Mouse (Mus musculus): Measurements from ENCODE around the gene Atf6. TPM values are rescaled to one million over a fixed set of nuclear protein-coding genes. Genes with fewer than 3 reads are reported as not detected.

The Atf6 gene
- total and polyA plus RNA-seq, 2 experiments from 2014 or later, result 13.0 to 41.5 TPM

DNA sequence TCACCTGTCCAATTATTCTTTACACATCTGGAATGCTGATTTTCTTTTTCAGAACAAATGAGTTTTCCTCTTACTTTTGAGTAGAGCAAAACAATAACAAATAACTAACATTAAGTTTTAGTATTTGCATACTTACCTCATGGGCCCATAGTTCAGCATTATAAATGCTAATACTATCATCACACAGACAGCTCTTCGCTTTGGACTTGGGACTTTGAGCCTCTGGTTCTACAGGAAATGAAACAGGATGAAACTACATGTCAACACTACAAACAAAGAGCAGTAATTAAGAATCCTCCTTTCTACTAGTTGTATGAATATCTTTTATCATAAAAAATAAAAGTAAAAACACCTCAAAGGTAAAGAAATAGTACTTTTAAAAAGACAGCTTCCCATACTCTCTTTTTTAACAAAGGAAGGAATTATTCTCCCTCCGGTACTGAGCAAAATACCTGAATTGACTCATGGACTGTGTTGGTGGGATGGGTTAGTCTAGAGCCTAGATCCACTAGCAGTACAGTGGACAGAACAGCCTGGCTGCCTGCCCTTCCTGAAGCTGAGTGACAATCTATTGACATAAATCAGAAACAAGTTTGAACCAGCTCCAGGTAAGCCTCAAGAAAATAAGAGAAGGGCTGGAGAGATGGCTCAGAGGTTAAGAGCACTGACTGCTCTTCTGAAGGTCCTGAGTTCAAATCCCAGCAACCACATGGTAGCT, 52.1 kb downstream of the Atf6 start:
- no peak overlapping the region for H3K4me2 ChIP-seq (ENCODE audit: low read depth, low read length)
- H3K4me3 ChIP-seq (ENCODE audit: low read depth, low read length), result no peak overlapping the region
- no peak for DNase-seq (ENCODE audit: low spot score)
- H3K27me3 ChIP-seq (ENCODE audit: control insufficient read depth, insufficient read depth, low read length), result no peaks in the 10 kb centered on the region
- H3K4me1 ChIP-seq (ENCODE audit: control insufficient read depth, insufficient read depth), result no peaks in the 10 kb centered on the region
- TF ChIP-seq CTCF (IDR thresholded peaks at IDR 0.05; ENCODE audit: low read depth) (no peak), EP300 (IDR thresholded peaks at IDR 0.05; ENCODE audit: low read depth) (no peak)
- H3K9me3 ChIP-seq (replicated peaks; ENCODE audit: control insufficient read depth, low read length), result no peaks in the 10 kb centered on the region
- H3K9ac ChIP-seq (replicated peaks; ENCODE audit: low read depth, low read length), result no peak overlapping the region
- peaks cover 22% of the 10 kb centered on the region; the same call in 1 of the 2 replicates for H3K36me3 ChIP-seq (replicated peaks; ENCODE audit: control insufficient read depth, insufficient read depth, low read length)
- ATAC-seq (ENCODE audit: insufficient read depth, low read depth), result no peak
- H3K27ac ChIP-seq (ENCODE audit: low read depth), result no peak overlapping the region
- WGBS, result 93% methylated on average over 2 of the region's 2 CpGs

DNA sequence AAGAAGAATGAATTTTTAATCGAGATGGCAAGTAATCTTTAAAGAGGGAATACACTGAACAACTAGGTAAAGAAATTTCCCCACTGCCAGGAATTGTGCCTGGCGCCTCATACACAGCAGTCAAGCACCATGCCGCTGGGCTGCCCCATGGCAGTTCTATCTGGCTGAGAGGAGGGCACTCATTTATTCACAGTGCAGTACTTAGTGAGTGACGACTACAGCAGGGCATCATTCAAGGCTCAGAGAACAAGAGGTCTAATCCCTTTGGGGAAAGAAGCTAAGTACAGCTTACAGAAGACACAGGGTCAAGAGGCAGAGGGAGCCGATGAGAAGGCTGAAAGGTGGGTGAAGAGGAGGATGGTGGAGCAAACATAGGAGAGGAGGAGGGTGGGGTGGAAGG, 54.7 kb downstream of the Atf6 start:
- TF ChIP-seq EP300 (IDR thresholded peaks at IDR 0.05; ENCODE audit: low read depth) (no peak), CTCF (IDR thresholded peaks at IDR 0.05; ENCODE audit: low read depth) (no peak)
- ATAC-seq (ENCODE audit: insufficient read depth, low read depth) (no peak), DNase-seq (ENCODE audit: low spot score) (no peak)
- no peak overlapping the region for H3K4me3 ChIP-seq (ENCODE audit: low read depth, low read length)
- peaks cover 8% of the 10 kb centered on the region; the same call in 1 of the 2 replicates for H3K36me3 ChIP-seq (replicated peaks; ENCODE audit: control insufficient read depth, insufficient read depth, low read length)
- peaks cover 4% of the 10 kb centered on the region; the same call in 1 of the 2 replicates for H3K4me1 ChIP-seq (ENCODE audit: control insufficient read depth, insufficient read depth)
- H3K9ac ChIP-seq (replicated peaks; ENCODE audit: low read depth, low read length), result no peak overlapping the region
- no peaks in the 10 kb centered on the region for H3K9me3 ChIP-seq (replicated peaks; ENCODE audit: control insufficient read depth, low read length)
- H3K4me2 ChIP-seq (ENCODE audit: low read depth, low read length), result no peak overlapping the region
- H3K27ac ChIP-seq (ENCODE audit: low read depth), result no peak overlapping the region
- H3K27me3 ChIP-seq (ENCODE audit: control insufficient read depth, insufficient read depth, low read length), result no peaks in the 10 kb centered on the region
- WGBS, result 89% methylated on average over 5 of the region's 5 CpGs

DNA sequence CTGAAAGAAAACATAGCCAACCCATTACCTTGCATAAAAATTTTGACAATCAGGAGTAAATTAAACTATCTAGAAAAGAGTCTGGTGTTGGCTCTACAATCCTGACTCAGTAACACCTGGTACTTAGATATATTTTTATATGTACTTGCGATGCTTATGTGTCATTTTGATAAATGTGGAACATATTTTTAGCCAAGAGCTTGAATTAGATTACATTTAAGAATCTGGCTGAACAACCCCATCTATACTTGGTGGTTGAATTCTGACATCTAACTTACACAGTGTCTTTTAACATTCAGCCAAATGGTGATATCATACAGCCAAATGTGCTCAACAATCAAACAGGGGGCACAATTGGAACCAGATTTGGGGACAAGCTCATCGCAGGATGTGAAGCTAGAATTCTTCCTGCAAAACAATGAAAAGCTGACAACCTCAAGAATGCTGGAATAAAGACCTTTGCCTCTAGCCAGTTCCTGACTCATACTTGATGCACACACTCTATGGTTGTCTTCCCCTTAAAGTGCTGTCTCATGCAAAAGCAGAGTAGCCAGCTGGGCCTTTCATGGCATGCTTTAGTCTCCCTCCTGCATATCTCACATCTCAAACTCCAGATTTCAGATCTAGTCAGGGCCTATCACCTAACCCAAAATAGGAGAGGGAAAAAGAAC, 59.8 kb downstream of the Atf6 start:
- 58% methylated on average over 2 of the region's 2 CpGs for WGBS
- no peaks in the 10 kb centered on the region for H3K9me3 ChIP-seq (replicated peaks; ENCODE audit: control insufficient read depth, low read length)
- no peak overlapping the region for H3K4me3 ChIP-seq (ENCODE audit: low read depth, low read length)
- H3K36me3 ChIP-seq (replicated peaks; ENCODE audit: control insufficient read depth, insufficient read depth, low read length), result peaks cover 9% of the 10 kb centered on the region; the same call in 1 of the 2 replicates
- no peak overlapping the region for H3K27ac ChIP-seq (ENCODE audit: low read depth)
- H3K27me3 ChIP-seq (ENCODE audit: control insufficient read depth, insufficient read depth, low read length), result no peaks in the 10 kb centered on the region
- no peak overlapping the region for H3K9ac ChIP-seq (replicated peaks; ENCODE audit: low read depth, low read length)
- no peak overlapping the region for H3K4me2 ChIP-seq (ENCODE audit: low read depth, low read length)
- TF ChIP-seq CTCF (IDR thresholded peaks at IDR 0.05; ENCODE audit: low read depth) (no peak), EP300 (IDR thresholded peaks at IDR 0.05; ENCODE audit: low read depth) (no peak)
- ATAC-seq (ENCODE audit: insufficient read depth, low read depth), result no peak
- no peak for DNase-seq (ENCODE audit: low spot score)
- H3K4me1 ChIP-seq (ENCODE audit: control insufficient read depth, insufficient read depth), result peaks cover 11% of the 10 kb centered on the region

DNA sequence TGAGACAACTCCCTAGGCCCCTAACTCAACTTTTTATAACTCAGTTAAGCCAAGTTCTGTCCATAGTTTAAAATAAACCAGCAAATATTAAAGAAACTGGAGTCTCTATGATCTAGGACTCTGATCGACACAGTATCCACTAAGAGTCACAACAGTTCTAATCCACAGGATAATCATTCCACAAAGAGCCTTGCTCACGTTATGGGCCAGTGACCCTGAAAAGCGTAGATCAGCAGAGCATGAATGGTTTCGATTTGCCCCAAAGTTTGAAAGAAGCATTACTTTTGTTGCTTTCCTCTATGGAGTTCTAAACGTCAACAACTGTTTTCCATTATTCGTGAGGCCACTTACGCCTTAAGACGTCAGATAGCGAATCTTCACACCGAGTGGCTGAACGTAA, 62.9 kb downstream of the Atf6 start:
- 88% methylated on average over 11 of the region's 11 CpGs for WGBS
- Histone ChIP-seq H3K4me1 (ENCODE audit: control insufficient read depth, insufficient read depth) (peaks cover 11% of the 10 kb centered on the region), H3K4me3 (ENCODE audit: low read depth, low read length) (no peak overlapping the region), H3K27ac (ENCODE audit: low read depth) (no peak overlapping the region), H3K9me3 (replicated peaks; ENCODE audit: control insufficient read depth, low read length) (no peaks in the 10 kb centered on the region), H3K36me3 (replicated peaks; ENCODE audit: control insufficient read depth, insufficient read depth, low read length) (peaks cover 5% of the 10 kb centered on the region; the same call in 1 of the 2 replicates), H3K4me2 (ENCODE audit: low read depth, low read length) (no peak overlapping the region), H3K27me3 (ENCODE audit: control insufficient read depth, insufficient read depth, low read length) (no peaks in the 10 kb centered on the region), H3K9ac (replicated peaks; ENCODE audit: low read depth, low read length) (no peak overlapping the region)
- TF ChIP-seq EP300 (IDR thresholded peaks at IDR 0.05; ENCODE audit: low read depth), result no peak
- TF ChIP-seq CTCF (IDR thresholded peaks at IDR 0.05; ENCODE audit: low read depth), result no peak
- no peak for DNase-seq (ENCODE audit: low spot score)
- no peak for ATAC-seq (ENCODE audit: insufficient read depth, low read depth)

DNA sequence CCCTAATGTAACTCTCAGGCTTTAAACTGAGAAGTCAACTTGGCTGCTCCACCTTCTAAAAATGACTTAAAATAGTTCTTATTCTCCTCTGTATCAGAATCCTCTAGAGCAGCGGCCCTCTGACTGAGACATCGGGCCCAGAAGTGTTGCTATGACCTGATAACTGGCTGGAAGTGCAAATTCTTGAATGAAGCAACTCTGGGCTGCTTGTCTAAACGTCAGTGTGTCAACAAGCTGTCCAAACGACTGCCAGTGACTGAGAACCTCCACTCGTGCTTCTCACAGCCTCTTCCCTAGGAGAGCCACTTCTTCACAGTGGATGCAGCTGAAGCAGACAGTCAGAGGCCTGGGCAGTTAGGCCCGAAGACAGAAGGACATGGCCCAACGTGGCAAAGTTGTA, 64.9 kb downstream of the Atf6 start:
- peak overlapping the region; percentile 56 for H3K27ac ChIP-seq (ENCODE audit: low read depth)
- H3K4me3 ChIP-seq (ENCODE audit: low read depth, low read length), result no peak overlapping the region
- TF ChIP-seq CTCF (IDR thresholded peaks at IDR 0.05; ENCODE audit: low read depth) (no peak), EP300 (IDR thresholded peaks at IDR 0.05; ENCODE audit: low read depth) (no peak)
- H3K4me1 ChIP-seq (ENCODE audit: control insufficient read depth, insufficient read depth), result peaks cover 5% of the 10 kb centered on the region
- H3K9ac ChIP-seq (replicated peaks; ENCODE audit: low read depth, low read length), result no peak overlapping the region
- WGBS, result 22% methylated on average over 7 of the region's 7 CpGs
- H3K9me3 ChIP-seq (replicated peaks; ENCODE audit: control insufficient read depth, low read length), result no peaks in the 10 kb centered on the region
- ATAC-seq (ENCODE audit: insufficient read depth, low read depth), result 0 out of 2 replicates have a peak, but pooled peaks have one; percentile 11
- H3K4me2 ChIP-seq (ENCODE audit: low read depth, low read length), result no peak overlapping the region
- peaks cover 21% of the 10 kb centered on the region for H3K36me3 ChIP-seq (replicated peaks; ENCODE audit: control insufficient read depth, insufficient read depth, low read length)
- no peaks in the 10 kb centered on the region for H3K27me3 ChIP-seq (ENCODE audit: control insufficient read depth, insufficient read depth, low read length)
- no peak for DNase-seq (ENCODE audit: low spot score)

Data from heart, postnatal 0 days (tissue).